Mouse (Mus musculus) myocyte (in vitro differentiated cells): ENCODE results near the gene Fnip1. TPM values are rescaled to one million over a fixed set of nuclear protein-coding genes. Genes with fewer than 3 reads are reported as not detected.

ENCODE experiments used
- H3K27me3 ChIP-seq: one replicate; pipeline ENCODE4 v1.6.1; 2011; ENCODE audit not compliant: control insufficient read depth, insufficient read depth, insufficient read length
- H3K36me3 ChIP-seq: one replicate; pipeline ENCODE4 v1.6.1; 2011; ENCODE audit not compliant: control insufficient read depth, insufficient read depth
- H3K4me2 ChIP-seq: one replicate; pipeline ENCODE4 v1.6.1; 2011; ENCODE audit warnings: low read depth, control low read depth
- H3K4me3 ChIP-seq: one replicate; pipeline ENCODE4 v1.5.1; 2011; ENCODE audit warnings: mild to moderate bottlenecking, control low read depth, moderate library complexity
- H3K79me2 ChIP-seq: one replicate; pipeline ENCODE4 v1.6.1; 2011; ENCODE audit not compliant: control insufficient read depth, insufficient read depth
- H3ac ChIP-seq: one replicate; pipeline ENCODE4 v1.6.1; 2011; ENCODE audit not compliant: control insufficient read depth, insufficient read length
- CEBPB ChIP-seq: IDR thresholded peaks from 2 replicates; pipeline ENCODE4 v1.6.1; 2011; ENCODE audit warnings: mild to moderate bottlenecking, moderate library complexity; ENCODE audit not compliant: poor library complexity, insufficient read depth, severe bottlenecking
- E2F4 ChIP-seq: IDR thresholded peaks from one replicate; pipeline ENCODE4 v1.6.1; 2011; ENCODE audit warnings: mild to moderate bottlenecking, control low read depth, moderate library complexity; ENCODE audit not compliant: insufficient read depth
- MAX ChIP-seq: IDR thresholded peaks from one replicate; pipeline ENCODE4 v1.6.1; 2011; ENCODE audit warnings: low read depth, mild to moderate bottlenecking, control low read depth
- MYOD1 ChIP-seq, 3 experiments: IDR thresholded peaks; one replicate each; pipeline ENCODE4 v1.6.1; 2011; ENCODE audit warnings: control low read depth in 2 of 3, low read depth in 2 of 3, mild to moderate bottlenecking in 2 of 3, moderate library complexity in 1 of 3; ENCODE audit not compliant: insufficient read length in 2 of 3, control insufficient read depth in 1 of 3
- MYOG ChIP-seq, 3 experiments: IDR thresholded peaks; one replicate each; pipeline ENCODE4 v1.6.1; 2011; ENCODE audit warnings: control low read depth in 2 of 3, low read depth in 2 of 3, mild to moderate bottlenecking in 2 of 3; ENCODE audit not compliant: insufficient read length in 2 of 3, control insufficient read depth in 1 of 3, insufficient read depth in 1 of 3
- POLR2A ChIP-seq: IDR thresholded peaks from one replicate; pipeline ENCODE4 v1.6.1; 2011; ENCODE audit warnings: low read depth, mild to moderate bottlenecking, control low read depth, moderate library complexity; ENCODE audit not compliant: insufficient read length
- POLR2AphosphoS2 ChIP-seq: IDR thresholded peaks from one replicate; pipeline ENCODE4 v1.6.1; 2011; ENCODE audit warnings: low read depth, control low read depth; ENCODE audit not compliant: insufficient read length
- REST ChIP-seq: IDR thresholded peaks from one replicate; pipeline ENCODE4 v1.6.1; 2011; ENCODE audit warnings: mild to moderate bottlenecking, control low read depth, moderate library complexity; ENCODE audit not compliant: insufficient read depth, insufficient read length
- SRF ChIP-seq: IDR thresholded peaks from one replicate; pipeline ENCODE4 v1.6.1; 2011; ENCODE audit warnings: low read depth; ENCODE audit not compliant: control insufficient read depth, insufficient read length
- TCF12 ChIP-seq: IDR thresholded peaks from one replicate; pipeline ENCODE4 v1.6.1; 2011; ENCODE audit warnings: mild to moderate bottlenecking, control low read depth; ENCODE audit not compliant: poor library complexity, insufficient read depth, severe bottlenecking
- TCF3 ChIP-seq: IDR thresholded peaks from one replicate; pipeline ENCODE4 v1.6.1; 2011; ENCODE audit warnings: low read depth, control low read depth; ENCODE audit not compliant: insufficient read length
- USF1 ChIP-seq: IDR thresholded peaks from one replicate; pipeline ENCODE4 v1.6.1; 2011; ENCODE audit warnings: low read depth, mild to moderate bottlenecking, control low read depth, moderate library complexity
- polyA plus RNA-seq: library from polyadenylated mRNA; unstranded; fragments of >200 nt; fragmentation: generic; extraction: Trizol; gene quantifications from one replicate; pipeline ENCODE4 v1.2.1, GENCODE M21; 2012; ENCODE audit warnings: missing spikeins

Fnip1 gene
- polyA plus RNA-seq, 1 experiment: 3.9 TPM

- no peaks in the 10 kb centered on the region for H3K36me3 ChIP-seq
- no peak overlapping the region for H3K4me3 ChIP-seq
- H3ac ChIP-seq: no peak overlapping the region
- TF ChIP-seq POLR2AphosphoS2 (no peak), USF1 (no peak), E2F4 (no peak), MAX (no peak), TCF12 (no peak), SRF (no peak), POLR2A (no peak), REST (no peak), MYOG (IDR thresholded peaks at IDR 0.05; ENCODE audit: control insufficient read depth in 1 of 3, insufficient read depth in 1 of 3, insufficient read length in 2 of 3, low read depth in 2 of 3) (no peak), CEBPB (no peak), MYOD1 (IDR thresholded peaks at IDR 0.05; ENCODE audit: control insufficient read depth in 1 of 3, insufficient read length in 2 of 3, low read depth in 2 of 3) (no peak), TCF3 (no peak)
- no peak overlapping the region for H3K4me2 ChIP-seq
- H3K79me2 ChIP-seq: no peaks in the 10 kb centered on the region
- H3K27me3 ChIP-seq: no peaks in the 10 kb centered on the region
These were observed 33.1 kb upstream of the Fnip1 start for GRCm38 (mm10) chr11:54404885-54405284.

GRCm38 (mm10) chr11:54406930-54407546 is 31.0 kb upstream of the Fnip1 start:
- TF ChIP-seq E2F4: no peak
- TF ChIP-seq SRF: no peak
- no peak for TF ChIP-seq MYOG (IDR thresholded peaks at IDR 0.05; ENCODE audit: control insufficient read depth in 1 of 3, insufficient read depth in 1 of 3, insufficient read length in 2 of 3, low read depth in 2 of 3)
- no peak for TF ChIP-seq CEBPB
- no peak for TF ChIP-seq USF1
- TF ChIP-seq TCF12: no peak
- TF ChIP-seq TCF3: no peak
- TF ChIP-seq MAX: no peak
- Histone ChIP-seq H3K36me3 (no peaks in the 10 kb centered on the region), H3K27me3 (no peaks in the 10 kb centered on the region), H3ac (no peak overlapping the region), H3K4me3 (no peak overlapping the region), H3K4me2 (no peak overlapping the region), H3K79me2 (no peaks in the 10 kb centered on the region)

- TF ChIP-seq MYOG (IDR thresholded peaks at IDR 0.05; ENCODE audit: control insufficient read depth in 1 of 3, insufficient read depth in 1 of 3, insufficient read length in 2 of 3, low read depth in 2 of 3): no peak
- no peak for TF ChIP-seq REST
- TF ChIP-seq TCF3: no peak
- TF ChIP-seq CEBPB: no peak
- no peak for TF ChIP-seq POLR2A
- no peak for TF ChIP-seq TCF12
- TF ChIP-seq USF1: no peak
- no peak for TF ChIP-seq MAX
- H3K4me3 ChIP-seq: no peak overlapping the region
These were observed 27.4 kb upstream of the Fnip1 start for GRCm38 (mm10) chr11:54410612-54411011.

GRCm38 (mm10) chr11:54413017-54413416 is 25.0 kb upstream of the Fnip1 start:
- no peak overlapping the region for H3ac ChIP-seq
- no peaks in the 10 kb centered on the region for H3K27me3 ChIP-seq
- peak overlapping the region; percentile 62 for H3K4me2 ChIP-seq
- no peak overlapping the region for H3K4me3 ChIP-seq
- no peaks in the 10 kb centered on the region for H3K36me3 ChIP-seq
- no peaks in the 10 kb centered on the region for H3K79me2 ChIP-seq
- TF ChIP-seq TCF12 (no peak), POLR2AphosphoS2 (no peak), TCF3 (no peak), E2F4 (no peak), MAX (no peak), SRF (no peak), MYOD1 (IDR thresholded peaks at IDR 0.05; ENCODE audit: control insufficient read depth in 1 of 3, insufficient read length in 2 of 3, low read depth in 2 of 3) (no peak), USF1 (no peak), POLR2A (no peak), MYOG (IDR thresholded peaks at IDR 0.05; ENCODE audit: control insufficient read depth in 1 of 3, insufficient read depth in 1 of 3, insufficient read length in 2 of 3, low read depth in 2 of 3) (no peak), CEBPB (no peak), REST (no peak)

More at GRCm38 (mm10) chr11:54410612-54411011, 27.4 kb upstream of the Fnip1 start:
- Histone ChIP-seq H3K27me3 (no peaks in the 10 kb centered on the region), H3K79me2 (no peaks in the 10 kb centered on the region), H3K36me3 (no peaks in the 10 kb centered on the region), H3K4me2 (no peak overlapping the region), H3ac (no peak overlapping the region)

GRCm38 (mm10) chr11:54423007-54423406 is 15.0 kb upstream of the Fnip1 start:
- H3K4me3 ChIP-seq: no peak overlapping the region
- H3K79me2 ChIP-seq: no peaks in the 10 kb centered on the region
- H3K4me2 ChIP-seq: no peak overlapping the region
- no peaks in the 10 kb centered on the region for H3K36me3 ChIP-seq
- H3K27me3 ChIP-seq: peaks cover 8% of the 10 kb centered on the region
- TF ChIP-seq POLR2AphosphoS2 (no peak), POLR2A (no peak)
- H3ac ChIP-seq: no peak overlapping the region
